Mouse (Mus musculus) CH12.LX (cell line): ENCODE data around the gene Tubd1. TPM values are rescaled to one million over a fixed set of nuclear protein-coding genes. Genes with fewer than 3 reads are reported as not detected.

ENCODE experiments used
- DNase-seq: peaks from one replicate; pipeline ENCODE4 v3.0.0-alpha.2; 2013; ENCODE audit errors: extremely low read depth
- H3K27ac ChIP-seq: 2 replicates; pipeline ENCODE4 v1.5.1; 2012; ENCODE audit warnings: low read depth, mild to moderate bottlenecking, control low read depth, moderate library complexity; ENCODE audit not compliant: insufficient read depth
- H3K27me3 ChIP-seq: replicated peaks from 2 replicates; pipeline ENCODE3; 2012; ENCODE audit warnings: inconsistent platforms
- H3K36me3 ChIP-seq, 2 experiments: replicated peaks in 1 of 2; 2 replicates each; pipeline versions ENCODE3 to v1.6.1; 2012; ENCODE audit warnings: inconsistent platforms in 1 of 2, low read length in 1 of 2, mild to moderate bottlenecking in 1 of 2, mixed read lengths in 1 of 2, moderate library complexity in 1 of 2; ENCODE audit not compliant: control insufficient read depth in 1 of 2, insufficient read depth in 1 of 2
- H3K4me1 ChIP-seq, 2 experiments: 2 replicates each; pipeline ENCODE4 v1.6.1; 2012; ENCODE audit warnings: inconsistent platforms in 1 of 2, moderate library complexity in 1 of 2; ENCODE audit not compliant: insufficient read depth in 2 of 2, control insufficient read depth in 1 of 2
- H3K4me2 ChIP-seq: 2 replicates; pipeline ENCODE4 v1.6.1; 2012; ENCODE audit warnings: low read depth, mild to moderate bottlenecking, control low read depth; ENCODE audit not compliant: poor library complexity, insufficient read depth, severe bottlenecking
- H3K4me3 ChIP-seq, 3 experiments: fragments of 150-350 bp in 1 of 3; sonication (generic) in 1 of 3; replicated peaks in 1 of 3; 2 replicates each; pipeline versions ENCODE3 to v1.5.1; 2011 to 2012; ENCODE audit warnings: low read depth in 2 of 3, low read length in 2 of 3, mild to moderate bottlenecking in 2 of 3, moderate library complexity in 2 of 3, control low read depth in 1 of 3, improper control_type of control experiment in 1 of 3, inconsistent platforms in 1 of 3, mixed read lengths in 1 of 3; ENCODE audit not compliant: poor library complexity in 1 of 3
- H3K79me2 ChIP-seq: replicated peaks from 2 replicates; pipeline ENCODE4 v1.6.1; 2012; ENCODE audit warnings: mild to moderate bottlenecking, moderate library complexity; ENCODE audit not compliant: control insufficient read depth, poor library complexity, insufficient read depth, severe bottlenecking; ENCODE audit errors: extremely low read depth
- H3K9ac ChIP-seq: 2 replicates; pipeline ENCODE4 v1.6.1; 2012; ENCODE audit warnings: low read depth, mild to moderate bottlenecking, control low read depth, moderate library complexity; ENCODE audit not compliant: insufficient read depth
- H3K9me3 ChIP-seq: replicated peaks from 2 replicates; pipeline ENCODE3; 2012; ENCODE audit warnings: low read length, inconsistent platforms, mixed read lengths
- BHLHE40 ChIP-seq: IDR thresholded peaks from 2 replicates; pipeline ENCODE4 v1.6.1; 2011; ENCODE audit warnings: mild to moderate bottlenecking, low read depth, low read length, improper control_type of control experiment
- CHD1 ChIP-seq: IDR thresholded peaks from 2 replicates; pipeline ENCODE4 v1.6.1; 2012; ENCODE audit warnings: low read depth, low read length, improper control_type of control experiment, inconsistent platforms
- CHD2 ChIP-seq: IDR thresholded peaks from 2 replicates; pipeline ENCODE4 v1.6.1; 2011; ENCODE audit warnings: low read length, improper control_type of control experiment
- CTCF ChIP-seq, 2 experiments: IDR thresholded peaks in 1 of 2; conservative IDR thresholded peaks in 1 of 2; 2 replicates each; pipeline ENCODE4 v1.5.1; 2011 to 2012; ENCODE audit warnings: low read depth in 2 of 2, low read length in 2 of 2, improper control_type of control experiment in 1 of 2, inconsistent platforms in 1 of 2, mild to moderate bottlenecking in 1 of 2, moderate library complexity in 1 of 2
- E2F4 ChIP-seq: IDR thresholded peaks from 2 replicates; pipeline ENCODE4 v1.6.1; 2011; ENCODE audit warnings: low read depth, low read length, improper control_type of control experiment; ENCODE audit not compliant: insufficient replicate concordance
- EP300 ChIP-seq: IDR thresholded peaks from 2 replicates; pipeline ENCODE4 v1.6.1; 2011; ENCODE audit warnings: low read length, improper control_type of control experiment
- ETS1 ChIP-seq: conservative IDR thresholded peaks from 2 replicates; pipeline ENCODE4 v1.6.1; 2012; ENCODE audit warnings: low read depth, mild to moderate bottlenecking, inconsistent platforms, low read length, improper control_type of control experiment, moderate library complexity
- GABPA ChIP-seq: IDR thresholded peaks from 2 replicates; pipeline ENCODE4 v1.6.1; 2012; ENCODE audit warnings: low read depth, low read length, improper control_type of control experiment, inconsistent platforms; ENCODE audit not compliant: insufficient replicate concordance
- HCFC1 ChIP-seq: IDR thresholded peaks from 2 replicates; pipeline ENCODE4 v1.6.1; 2012; ENCODE audit warnings: low read depth, mild to moderate bottlenecking, inconsistent platforms, low read length, improper control_type of control experiment
- IRF4 ChIP-seq: IDR thresholded peaks from 2 replicates; pipeline ENCODE4 v1.6.1; 2014; ENCODE audit warnings: low read depth, mild to moderate bottlenecking, inconsistent platforms, low read length, improper control_type of control experiment
- JUN ChIP-seq: IDR thresholded peaks from 2 replicates; pipeline ENCODE4 v1.6.1; 2011; ENCODE audit warnings: low read depth, mild to moderate bottlenecking, low read length, improper control_type of control experiment, moderate library complexity; ENCODE audit not compliant: insufficient read depth
- JUND ChIP-seq: conservative IDR thresholded peaks from 2 replicates; pipeline ENCODE4 v1.6.1; 2011; ENCODE audit warnings: low read depth, low read length, improper control_type of control experiment
- KAT2A ChIP-seq: IDR thresholded peaks from 2 replicates; pipeline ENCODE4 v1.6.1; 2012; ENCODE audit warnings: low read length, improper control_type of control experiment, inconsistent platforms; ENCODE audit not compliant: insufficient replicate concordance
- MAFK ChIP-seq: IDR thresholded peaks from 2 replicates; pipeline ENCODE4 v1.6.1; 2011; ENCODE audit warnings: low read length, improper control_type of control experiment; ENCODE audit not compliant: insufficient replicate concordance
- MAX ChIP-seq: IDR thresholded peaks from 2 replicates; pipeline ENCODE4 v1.6.1; 2011; ENCODE audit warnings: low read length, improper control_type of control experiment
- MAZ ChIP-seq: IDR thresholded peaks from 2 replicates; pipeline ENCODE4 v1.6.1; 2012; ENCODE audit warnings: low read depth, mild to moderate bottlenecking, inconsistent platforms, low read length, improper control_type of control experiment, moderate library complexity
- MXI1 ChIP-seq: IDR thresholded peaks from 2 replicates; pipeline ENCODE4 v1.6.1; 2011; ENCODE audit warnings: mild to moderate bottlenecking, low read depth, low read length, improper control_type of control experiment
- MYC ChIP-seq: IDR thresholded peaks from 2 replicates; pipeline ENCODE4 v1.6.1; 2011; ENCODE audit warnings: low read depth, mild to moderate bottlenecking, improper control_type of control experiment, low read length
- NELFE ChIP-seq: IDR thresholded peaks from 2 replicates; pipeline ENCODE4 v1.6.1; 2011; ENCODE audit warnings: low read depth, low read length, improper control_type of control experiment
- NRF1 ChIP-seq: IDR thresholded peaks from 2 replicates; pipeline ENCODE4 v1.6.1; 2014; ENCODE audit warnings: low read depth, mild to moderate bottlenecking, inconsistent platforms, low read length, improper control_type of control experiment, moderate library complexity
- POLR2A ChIP-seq: IDR thresholded peaks from 2 replicates; pipeline ENCODE4 v1.6.1; 2011; ENCODE audit warnings: low read depth, mild to moderate bottlenecking, improper control_type of control experiment, low read length
- POLR2AphosphoS2 ChIP-seq: IDR thresholded peaks from 2 replicates; pipeline ENCODE4 v1.6.1; 2011; ENCODE audit warnings: low read depth, low read length, improper control_type of control experiment
- RAD21 ChIP-seq: IDR thresholded peaks from 2 replicates; pipeline ENCODE4 v1.6.1; 2011; ENCODE audit warnings: low read depth, mild to moderate bottlenecking, low read length, improper control_type of control experiment, moderate library complexity
- RCOR1 ChIP-seq: conservative IDR thresholded peaks from 2 replicates; pipeline ENCODE4 v1.6.1; 2012; ENCODE audit warnings: low read depth, mild to moderate bottlenecking, inconsistent platforms, low read length, improper control_type of control experiment
- SMC3 ChIP-seq: IDR thresholded peaks from 2 replicates; pipeline ENCODE4 v1.6.1; 2011; ENCODE audit warnings: low read depth, low read length, improper control_type of control experiment
- TBP ChIP-seq: conservative IDR thresholded peaks from 2 replicates; pipeline ENCODE4 v1.6.1; 2011; ENCODE audit warnings: low read depth, low read length, improper control_type of control experiment
- UBTF ChIP-seq: IDR thresholded peaks from 2 replicates; pipeline ENCODE4 v1.6.1; 2012; ENCODE audit warnings: low read depth, mild to moderate bottlenecking, inconsistent platforms, low read length, improper control_type of control experiment, moderate library complexity
- USF1 ChIP-seq: IDR thresholded peaks from 2 replicates; pipeline ENCODE4 v1.6.1; 2014; ENCODE audit warnings: low read depth, mild to moderate bottlenecking, inconsistent platforms, low read length, improper control_type of control experiment
- ZC3H11A ChIP-seq: IDR thresholded peaks from 2 replicates; pipeline ENCODE4 v1.6.1; 2012; ENCODE audit warnings: low read depth, mild to moderate bottlenecking, inconsistent platforms, low read length, improper control_type of control experiment
- ZKSCAN1 ChIP-seq: IDR thresholded peaks from 2 replicates; pipeline ENCODE4 v1.6.1; 2012; ENCODE audit warnings: low read depth, inconsistent platforms, low read length, improper control_type of control experiment, borderline replicate concordance
- ZMIZ1 ChIP-seq: IDR thresholded peaks from 2 replicates; pipeline ENCODE4 v1.6.1; 2012; ENCODE audit warnings: low read depth, mild to moderate bottlenecking, inconsistent platforms, low read length, improper control_type of control experiment
- ZNF384 ChIP-seq: IDR thresholded peaks from 2 replicates; pipeline ENCODE4 v1.6.1; 2012; ENCODE audit warnings: low read depth, low read length, improper control_type of control experiment, inconsistent platforms
- dilution Hi-C: fragments of 300-500 bp; cut with MboI; formaldehyde crosslinking; loops from 2 replicates; pipeline ENCODE4 v1.14.3; 2020; ENCODE audit warnings: low sequenced_read_pairs; ENCODE audit not compliant: extremely low pct_unique_long_range_greater_than_20kb, extremely low pct_ligation_motif_present
- in situ Hi-C: fragments of 300-500 bp; cut with MboI; formaldehyde crosslinking; loops from 3 replicates; pipeline ENCODE4 v1.14.3; 2019; ENCODE audit warnings: low sequenced_read_pairs, low pct_ligation_motif_present, low pct_unique_long_range_greater_than_20kb, mixed read lengths
- polyA plus RNA-seq: library from polyadenylated mRNA; unstranded; fragments of >175 nt; gene quantifications from 2 replicates; pipeline ENCODE4 v1.2.1, GENCODE M21; 2012; ENCODE audit warnings: low read depth; ENCODE audit not compliant: insufficient read length
- total RNA-seq, 2 experiments: library from RNA; depleted of rRNA; stranded (reverse); fragments of 300-350 nt in 1 of 2; fragments of >200 nt in 1 of 2; gene quantifications; 2 replicates each; pipeline ENCODE4 v1.2.3; 2012 to 2014

The Tubd1 gene
- total and polyA plus RNA-seq, 3 experiments = 9.7 to 12.6 (median 11.9) TPM

DNA sequence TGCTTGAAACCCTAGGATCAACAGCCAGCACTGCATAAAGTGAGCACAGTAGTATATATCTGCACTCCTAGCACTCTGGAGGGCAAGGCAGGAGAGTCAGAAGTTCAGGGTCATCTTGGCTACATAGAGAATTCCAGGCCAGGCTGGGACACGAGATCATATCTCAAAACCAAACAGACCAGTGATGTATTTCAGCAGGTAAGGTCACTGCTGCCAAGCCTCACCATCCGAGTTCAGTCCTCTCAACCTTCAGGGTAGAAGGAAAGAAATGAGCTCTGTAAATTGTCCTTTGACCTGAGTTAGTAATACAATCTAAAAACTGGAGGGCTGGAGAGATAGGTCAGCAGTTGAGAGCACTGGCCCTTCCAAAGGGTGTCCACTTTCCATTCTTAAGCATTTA, 29.6 kb downstream of the Tubd1 start:
- H3K4me1 ChIP-seq = peaks cover 45 to 89% of the 10 kb centered on the region in 2 experiments
- peak overlapping the region; percentile 6 for H3K9ac ChIP-seq
- no peaks in the 10 kb centered on the region for H3K79me2 ChIP-seq
- no peaks in the 10 kb centered on the region for H3K9me3 ChIP-seq
- H3K4me3 ChIP-seq = no peak overlapping the region
- peaks cover 0 to 3% of the 10 kb centered on the region in 2 experiments for H3K36me3 ChIP-seq
- in situ Hi-C loops (loop anchor here (10.0 to 25.0 kb wide), 2 partner anchors 263 to 430 kb away; no protein-coding TSS in a partner anchor), dilution Hi-C loops (no loop called here)
- no peak for DNase-seq
- TF ChIP-seq EP300 (no peak), POLR2AphosphoS2 (no peak), KAT2A (no peak), GABPA (no peak), TBP (no peak), BHLHE40 (no peak), ZNF384 (no peak), CHD1 (no peak), IRF4 (no peak), NRF1 (no peak), POLR2A (no peak), JUND (no peak), RCOR1 (no peak), E2F4 (no peak), ZC3H11A (no peak), MXI1 (no peak), JUN (no peak), USF1 (no peak), NELFE (no peak)
- no peaks in the 10 kb centered on the region for H3K27me3 ChIP-seq
- peak overlapping the region; percentile 65 for H3K27ac ChIP-seq
- H3K4me2 ChIP-seq = no peak overlapping the region

DNA sequence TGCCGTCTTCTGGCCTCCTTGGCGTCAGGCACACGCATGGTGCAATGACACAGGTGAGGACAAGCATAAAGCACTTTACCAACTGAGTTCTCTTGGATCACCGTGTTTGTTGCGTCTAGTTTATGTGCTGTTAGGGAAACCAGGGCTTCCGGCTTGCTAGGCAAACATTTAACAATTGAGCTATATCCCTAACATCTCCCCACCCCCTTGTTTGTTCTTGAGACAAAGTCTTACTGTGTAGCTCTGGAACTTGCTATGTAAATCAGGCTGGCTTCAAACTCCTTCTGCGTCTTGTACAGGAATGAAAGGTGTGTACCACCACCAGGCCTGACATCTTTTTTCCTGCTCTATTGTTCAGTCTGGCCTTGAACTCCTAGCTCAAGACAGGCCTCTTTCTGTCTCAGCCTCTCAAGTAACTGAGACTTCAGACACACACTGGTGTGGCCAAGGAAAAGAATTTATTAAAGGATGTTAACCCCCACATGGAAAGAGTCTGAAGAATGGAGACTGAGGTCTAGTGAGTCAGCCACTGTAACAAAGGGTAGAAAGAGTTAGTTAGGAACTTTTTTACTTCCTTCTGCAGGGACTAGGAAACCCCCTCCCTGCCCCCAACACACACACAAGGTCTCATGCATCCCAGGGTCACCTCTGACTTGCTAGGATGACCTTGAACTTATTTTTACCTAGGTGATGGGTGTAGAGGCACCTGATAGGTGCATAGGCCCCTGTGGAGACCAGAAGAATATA, 31.0 kb downstream of the Tubd1 start:
- Histone ChIP-seq H3K4me1 (peaks cover 45 to 92% of the 10 kb centered on the region in 2 experiments), H3K4me3 (peak overlapping the region in 1 of 3 experiments; percentile 1), H3K27ac (peak overlapping the region; percentile 91), H3K36me3 (no peaks in the 10 kb centered on the region), H3K9ac (peak overlapping the region; percentile 6), H3K9me3 (no peaks in the 10 kb centered on the region), H3K27me3 (no peaks in the 10 kb centered on the region), H3K79me2 (no peaks in the 10 kb centered on the region), H3K4me2 (peak overlapping the region; percentile 34; the same call in 1 of the 2 replicates)
- no peak for DNase-seq
- in situ Hi-C loops = loop anchor here (5.0 to 10.0 kb wide), 2 partner anchors 76 to 429 kb away; no protein-coding TSS in a partner anchor
- dilution Hi-C loops = no loop called here
- TF ChIP-seq POLR2A = no peak; the same call in 1 of the 2 replicates
- TF ChIP-seq MYC = no peak; the same call in 1 of the 2 replicates
- no peak for TF ChIP-seq USF1
- peak; percentile 67 for TF ChIP-seq BHLHE40
- no peak for TF ChIP-seq SMC3
- TF ChIP-seq MAX = no peak
- TF ChIP-seq RAD21 = no peak
- no peak for TF ChIP-seq MAZ
- no peak for TF ChIP-seq NELFE
- no peak for TF ChIP-seq MAFK
- TF ChIP-seq CHD1 = no peak
- no peak for TF ChIP-seq UBTF
- TF ChIP-seq ETS1 = peak; percentile 76
- TF ChIP-seq CHD2 = peak; percentile 92
- TF ChIP-seq CTCF (conservative IDR thresholded peaks at IDR 0.05 in 1 of 2, IDR thresholded peaks at IDR 0.05 in 1 of 2; ENCODE audit: low read depth in 2 of 2, low read length in 2 of 2) = no peak
- no peak for TF ChIP-seq E2F4
- no peak for TF ChIP-seq ZKSCAN1
- TF ChIP-seq HCFC1 = no peak
- no peak; the same call in 1 of the 2 replicates for TF ChIP-seq ZNF384
- TF ChIP-seq EP300 = peak; percentile 77
- TF ChIP-seq ZMIZ1 = no peak
